Mouse (Mus musculus): Measurements from ENCODE around the gene Hbb-bh1. TPM values are rescaled to one million over a fixed set of nuclear protein-coding genes. Genes with fewer than 3 reads are reported as not detected.

The Hbb-bh1 gene
- not detected for total RNA-seq (2023)

DNA sequence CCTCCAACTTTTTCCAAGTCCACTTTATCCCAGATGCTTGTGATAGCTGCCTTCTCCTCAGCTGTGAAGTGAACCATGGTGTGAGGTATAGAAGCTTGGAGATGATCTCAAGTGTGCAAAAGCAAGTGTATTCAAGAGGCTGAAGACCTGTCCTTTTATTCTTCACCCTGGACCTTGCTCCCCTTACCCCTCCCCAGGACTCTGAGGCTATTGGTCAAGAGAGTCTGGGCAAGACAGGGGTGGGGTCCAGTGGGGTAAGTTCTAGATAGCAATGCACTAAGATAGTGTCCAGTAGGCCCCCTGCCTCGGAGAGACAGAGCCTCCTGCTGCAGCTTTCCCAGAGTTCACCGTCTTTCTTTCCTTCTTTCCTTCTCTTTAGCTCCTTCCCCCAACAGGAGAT lies at the start of gene Hbb-bh1:
Hbb-bh1 (minus strand) TSS at position 131 of the 400 bp plus-strand sequence.

DNA sequence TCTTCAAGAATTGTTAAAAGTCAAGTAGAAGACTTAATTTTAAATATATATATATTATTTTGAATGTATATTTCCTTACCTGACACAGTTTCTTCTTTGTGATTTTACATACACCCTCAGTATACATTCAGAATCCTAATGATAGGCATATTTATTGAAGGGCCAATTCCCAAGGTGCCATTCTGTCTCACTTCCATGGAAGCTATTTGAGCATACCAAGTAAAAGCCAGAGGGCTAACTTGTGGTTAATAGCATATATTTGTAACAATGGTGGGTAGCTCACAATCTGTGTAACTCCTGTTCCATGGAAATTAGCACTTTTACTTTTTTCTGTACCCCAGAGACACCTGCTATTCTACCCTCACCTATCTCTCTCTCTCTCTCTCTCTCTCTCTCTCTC lies 43.2 kb upstream of the Hbb-bh1 start, which contains the start of gene Olfr66:
Olfr66 (minus strand) TSS at position 101 of the 400 bp plus-strand sequence.

DNA sequence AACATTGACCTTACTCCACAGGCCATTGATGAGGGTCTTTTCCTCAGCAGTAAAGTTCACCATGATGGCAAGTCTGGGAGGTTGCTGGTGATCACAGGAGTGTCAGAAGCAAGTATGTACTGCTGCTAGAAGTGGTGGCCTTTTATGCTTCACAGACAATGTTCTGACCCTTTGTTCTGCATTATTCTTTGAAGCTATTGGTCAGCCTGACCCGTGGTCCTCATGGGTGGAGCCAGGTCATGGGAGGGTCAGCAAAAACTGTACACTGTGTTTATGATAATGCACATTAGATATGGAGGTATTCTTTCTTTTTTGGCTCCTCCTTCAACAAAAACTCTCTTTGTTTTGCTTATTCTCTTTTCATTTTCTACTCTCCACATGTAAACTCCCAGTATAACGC lies 10.1 kb upstream of the Hbb-bh1 start, which contains the start of gene Hbb-y:
Hbb-y (minus strand) TSS at position 127 of the 400 bp plus-strand sequence.

DNA sequence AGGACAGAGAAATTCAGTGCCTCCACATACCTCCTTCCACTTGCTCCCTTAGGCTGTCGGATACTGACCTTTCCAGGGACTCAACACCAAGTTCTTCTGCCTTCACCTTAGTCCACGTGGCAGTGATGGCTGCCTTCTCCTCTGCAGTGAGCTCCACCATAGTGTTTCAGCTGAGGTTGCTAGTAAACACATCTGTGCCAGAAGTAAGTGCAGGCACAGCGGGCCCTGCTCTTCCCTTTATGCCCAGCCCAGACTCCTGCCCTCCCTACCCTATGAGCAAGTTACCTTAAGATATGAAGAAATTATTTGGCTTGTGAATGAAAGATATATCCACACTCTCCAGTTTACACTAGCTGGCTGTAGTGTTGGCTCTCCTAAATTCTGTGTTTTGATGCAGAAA lies 2.7 kb downstream of the Hbb-bh1 start, which contains the start of gene Hbb-bh2:
Hbb-bh2 (minus strand) TSS at position 253 of the 400 bp plus-strand sequence.

DNA sequence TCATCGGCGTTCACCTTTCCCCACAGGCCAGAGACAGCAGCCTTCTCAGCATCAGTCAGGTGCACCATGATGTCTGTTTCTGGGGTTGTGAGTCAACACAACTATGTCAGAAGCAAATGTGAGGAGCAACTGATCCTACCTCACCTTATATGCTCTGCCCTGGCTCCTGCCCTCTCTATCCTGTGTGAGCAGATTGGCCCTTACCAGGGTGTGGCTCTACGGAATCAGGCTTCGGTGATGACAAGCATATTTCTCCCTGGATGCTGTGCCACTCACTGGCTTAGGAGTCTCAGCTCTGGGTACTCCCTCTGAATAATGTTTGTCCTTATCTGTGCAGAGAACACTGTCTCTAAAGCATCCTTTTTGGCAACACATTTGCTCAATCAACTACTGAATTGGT lies 15.2 kb downstream of the Hbb-bh1 start, which contains the start of gene Hbb-bs:
Hbb-bs (minus strand) TSS at position 289 of the 400 bp plus-strand sequence.

DNA sequence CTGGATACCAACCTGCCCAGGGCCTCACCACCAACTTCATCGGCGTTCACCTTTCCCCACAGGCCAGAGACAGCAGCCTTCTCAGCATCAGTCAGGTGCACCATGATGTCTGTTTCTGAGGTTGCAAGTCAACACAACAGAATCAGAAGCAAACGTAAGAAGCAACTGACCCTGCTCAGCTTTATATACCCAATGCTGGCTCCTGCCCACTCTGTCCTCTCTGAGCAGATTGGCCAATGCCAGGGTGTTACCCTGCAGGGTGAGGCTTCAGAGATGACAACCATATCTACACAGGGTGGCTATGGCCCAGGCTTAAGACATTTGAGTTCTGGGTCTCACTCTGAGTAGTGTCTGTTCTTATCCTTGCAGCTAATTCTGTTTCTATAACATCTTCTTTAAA lies 29.2 kb downstream of the Hbb-bh1 start, which contains the start of gene Hbb-bt:
Hbb-bt (minus strand) TSS at position 231 of the 400 bp plus-strand sequence.

DNA sequence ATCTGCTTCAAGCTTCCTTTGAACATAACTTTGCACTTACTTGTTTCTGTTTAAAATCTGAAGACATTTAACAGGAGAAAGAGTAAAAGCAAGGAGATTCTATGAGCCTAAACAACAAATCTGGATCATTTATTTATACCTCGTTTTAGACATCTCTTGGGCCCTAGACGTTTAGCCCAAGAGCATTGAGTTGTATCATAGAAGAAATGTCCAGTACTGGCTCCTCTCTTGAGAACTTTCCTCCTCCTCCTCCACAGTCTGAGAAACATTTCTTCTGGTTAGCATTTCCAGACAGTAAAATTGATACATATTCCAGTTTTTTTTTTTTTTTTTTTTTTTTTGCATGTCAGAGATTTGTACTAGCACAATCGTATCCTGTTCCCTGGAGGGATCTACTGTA lies 51.2 kb downstream of the Hbb-bh1 start, which contains the start of gene Olfr67:
Olfr67 (minus strand) TSS at position 101 of the 400 bp plus-strand sequence.

Other genes starting within 250 kb of the Hbb-bh1 start
- gene Olfr619, start 242.6 kb downstream of the Hbb-bh1 start, total RNA-seq (2023), result not detected
- gene Olfr620, start 230.6 kb downstream of the Hbb-bh1 start, total RNA-seq (2023), result not detected
- not detected for gene Olfr622, start 200.5 kb downstream of the Hbb-bh1 start, total RNA-seq (2023)
- gene Olfr623, start 179.5 kb downstream of the Hbb-bh1 start, total RNA-seq (2023), result not detected
- gene Olfr624, start 172.0 kb downstream of the Hbb-bh1 start, total RNA-seq (2023), result not detected
- gene Olfr625-ps1, start 160.4 kb downstream of the Hbb-bh1 start, total RNA-seq (2023), result not detected
- not detected for gene Olfr243, start 128.5 kb downstream of the Hbb-bh1 start, total RNA-seq (2023)
- not detected for gene Olfr628, start 112.8 kb downstream of the Hbb-bh1 start, total RNA-seq (2023)
- not detected for gene Olfr629, start 98.2 kb downstream of the Hbb-bh1 start, total RNA-seq (2023)
- not detected for gene Olfr630, start 85.8 kb downstream of the Hbb-bh1 start, total RNA-seq (2023)
- not detected for gene Olfr69, start 71.6 kb downstream of the Hbb-bh1 start, total RNA-seq (2023)
- gene Olfr68, start 63.5 kb downstream of the Hbb-bh1 start, total RNA-seq (2023), result not detected
- not detected for gene Olfr67, start 51.3 kb downstream of the Hbb-bh1 start, total RNA-seq (2023)
- gene Hbb-bt, start 29.2 kb downstream of the Hbb-bh1 start, total RNA-seq (2023), result 100 to 1,000 TPM in 1 of 2 experiments, 10 to 100 TPM in 1; 81.2 to 165 TPM
- gene Hbb-bs, start 15.1 kb downstream of the Hbb-bh1 start, total RNA-seq (2023), result 100 to 1,000 TPM; 331 to 680 TPM
- not detected for gene Hbb-bh2, start 2.6 kb downstream of the Hbb-bh1 start, total RNA-seq (2023)
- not detected for gene Hbb-y, start 10.1 kb upstream of the Hbb-bh1 start, total RNA-seq (2023)
- gene Olfr66, start 43.1 kb upstream of the Hbb-bh1 start, total RNA-seq (2023), result not detected
- gene Olfr64, start 51.3 kb upstream of the Hbb-bh1 start, total RNA-seq (2023), result not detected
- not detected for gene Olfr65, start 60.3 kb upstream of the Hbb-bh1 start, total RNA-seq (2023)
- gene Olfr631, start 85.7 kb upstream of the Hbb-bh1 start, total RNA-seq (2023), result not detected
- not detected for gene Olfr632, start 91.2 kb upstream of the Hbb-bh1 start, total RNA-seq (2023)
- not detected for gene Olfr633, start 101.3 kb upstream of the Hbb-bh1 start, total RNA-seq (2023)
- gene Olfr635, start 128.0 kb upstream of the Hbb-bh1 start, total RNA-seq (2023), result not detected
- gene Olfr638, start 155.6 kb upstream of the Hbb-bh1 start, total RNA-seq (2023), result not detected
- gene Olfr639, start 174.1 kb upstream of the Hbb-bh1 start, total RNA-seq (2023), result under 1 TPM; 0.07 to 0.09 TPM
- gene Olfr640, start 182.4 kb upstream of the Hbb-bh1 start, total RNA-seq (2023), result not detected
- not detected for gene Olfr641, start 192.3 kb upstream of the Hbb-bh1 start, total RNA-seq (2023)
- not detected for gene Olfr642, start 209.5 kb upstream of the Hbb-bh1 start, total RNA-seq (2023)
- not detected for gene 4930516K23Rik, start 218.3 kb upstream of the Hbb-bh1 start, total RNA-seq (2023)
- not detected for gene Olfr644, start 228.7 kb upstream of the Hbb-bh1 start, total RNA-seq (2023)
- gene Olfr645, start 242.3 kb upstream of the Hbb-bh1 start, total RNA-seq (2023), result not detected